Mouse (Mus musculus) embryonic facial prominence, embryonic 11.5 days (tissue): ENCODE measurements around the gene Ralgps1. TPM values are rescaled to one million over a fixed set of nuclear protein-coding genes. Genes with fewer than 3 reads are reported as not detected.
A peak's percentile ranks its signal among the peaks of the same experiment; 100 is the strongest.
"Not testable (repeated sequence)": the region's sequence is repeated elsewhere in the genome, so short reads cannot be mapped to it uniquely, and the experiment has no call there.

Experiments used
- ATAC-seq: fragments of 200-750 bp; cut with Nextera tagmentation; replicated peaks from 2 replicates; pipeline ENCODE4 v1.8.0; 2017; ENCODE audit warnings: low read depth; ENCODE audit not compliant: insufficient number of reproducible peaks, low FRiP score, low TSS enrichment
- DNase-seq: peaks from one replicate; pipeline ENCODE4 v3.0.0-alpha.2; 2015; ENCODE audit warnings: low spot score
- H3K27ac ChIP-seq: fragments of 300-500 bp; sonication (generic); replicated peaks from 2 replicates; pipeline ENCODE4 v1.5.1; 2014; ENCODE audit warnings: mild to moderate bottlenecking, low read depth, low read length, control low read depth
- H3K27me3 ChIP-seq: fragments of 300-500 bp; sonication (generic); 2 replicates; pipeline ENCODE4 v1.6.1; 2014; ENCODE audit warnings: mild to moderate bottlenecking, low read length, moderate library complexity, mixed read lengths; ENCODE audit not compliant: control insufficient read depth, insufficient read depth
- H3K36me3 ChIP-seq: fragments of 300-500 bp; sonication (generic); replicated peaks from 2 replicates; pipeline ENCODE4 v1.6.1; 2014; ENCODE audit warnings: low read depth, mild to moderate bottlenecking, low read length, moderate library complexity, mixed read lengths; ENCODE audit not compliant: control insufficient read depth, insufficient read depth
- H3K4me1 ChIP-seq: fragments of 300-500 bp; sonication (generic); 2 replicates; pipeline ENCODE4 v1.6.1; 2014; ENCODE audit warnings: low read length, mixed read lengths; ENCODE audit not compliant: control insufficient read depth, insufficient read depth
- H3K4me2 ChIP-seq: fragments of 300-500 bp; sonication (generic); 2 replicates; pipeline ENCODE4 v1.6.1; 2014; ENCODE audit warnings: low read depth, mild to moderate bottlenecking, control low read depth, low read length, moderate library complexity
- H3K4me3 ChIP-seq: fragments of 300-500 bp; sonication (generic); 2 replicates; pipeline ENCODE4 v1.5.1; 2014; ENCODE audit warnings: low read depth, low read length, control low read depth
- H3K9ac ChIP-seq: fragments of 300-500 bp; sonication (generic); replicated peaks from 2 replicates; pipeline ENCODE4 v1.6.1; 2014; ENCODE audit warnings: mild to moderate bottlenecking, control low read depth, low read length
- H3K9me3 ChIP-seq: fragments of 300-500 bp; sonication (generic); replicated peaks from 2 replicates; pipeline ENCODE4 v1.6.1; 2016; ENCODE audit warnings: mild to moderate bottlenecking, low read length, inconsistent platforms, mixed read lengths; ENCODE audit not compliant: control insufficient read depth
- WGBS: fragments of 180-500 bp; shearing (Covaris S2); extraction: QIAGEN DNeasy Blood & Tissue Kit; methylation state at CpG from one replicate; pipeline ENCODE4 v1.1.7; 2014; 5-methylcytosine and 5-hydroxymethylcytosine counted together
- polyA plus RNA-seq: library from polyadenylated mRNA; unstranded; fragments of >200 nt; fragmentation: Nextera tagmentation; extraction: Ambion mirVana; gene quantifications from 2 replicates; pipeline ENCODE4 v1.2.1, GENCODE M21; 2014

The Ralgps1 gene
- polyA plus RNA-seq, 1 experiment from 2014 or later, result 3.9 TPM

- H3K27ac ChIP-seq, result no peak overlapping the region
- no peak overlapping the region for H3K4me2 ChIP-seq
- no peaks in the 10 kb centered on the region for H3K36me3 ChIP-seq
- DNase-seq (peak; percentile 39), ATAC-seq (no peak)
- no peak overlapping the region for H3K4me3 ChIP-seq
- no peaks in the 10 kb centered on the region for H3K4me1 ChIP-seq
- WGBS, result 65% methylated on average over 1 of the region's 1 CpGs
- no peaks in the 10 kb centered on the region for H3K9me3 ChIP-seq
- no peak overlapping the region for H3K9ac ChIP-seq
- H3K27me3 ChIP-seq, result no peaks in the 10 kb centered on the region
These were observed 42.3 kb downstream of the Ralgps1 start for GRCm38 (mm10) chr2:33328941-33329340.

GRCm38 (mm10) chr2:33325359-33325758, 45.9 kb downstream of the Ralgps1 start:
- Histone ChIP-seq H3K4me2 (no peak overlapping the region), H3K36me3 (no peaks in the 10 kb centered on the region), H3K4me3 (no peak overlapping the region), H3K27ac (no peak overlapping the region), H3K4me1 (no peaks in the 10 kb centered on the region), H3K9ac (no peak overlapping the region), H3K27me3 (no peaks in the 10 kb centered on the region), H3K9me3 (no peaks in the 10 kb centered on the region)
- 66% methylated on average over 3 of the region's 3 CpGs for WGBS
- ATAC-seq (no peak), DNase-seq (no peak)

GRCm38 (mm10) chr2:33323799-33324595, 47.3 kb downstream of the Ralgps1 start:
- Histone ChIP-seq H3K4me3 (no peak overlapping the region), H3K27ac (no peak overlapping the region), H3K36me3 (no peaks in the 10 kb centered on the region), H3K27me3 (no peaks in the 10 kb centered on the region), H3K4me1 (no peaks in the 10 kb centered on the region), H3K4me2 (no peak overlapping the region), H3K9me3 (no peaks in the 10 kb centered on the region), H3K9ac (no peak overlapping the region)
- DNase-seq (peak; percentile 33), ATAC-seq (no peak)
- WGBS, result 58% methylated on average over 8 of the region's 8 CpGs

GRCm38 (mm10) chr2:33323043-33323625, 48.2 kb downstream of the Ralgps1 start:
- not testable (repeated sequence) for H3K27me3 ChIP-seq, ATAC-seq, DNase-seq, H3K4me1 ChIP-seq, H3K27ac ChIP-seq, H3K36me3 ChIP-seq, H3K4me3 ChIP-seq, H3K9ac ChIP-seq, H3K9me3 ChIP-seq, H3K4me2 ChIP-seq
- 63% methylated on average over 9 of the region's 9 CpGs for WGBS

- DNase-seq (no peak), ATAC-seq (no peak)
- WGBS, result 69% methylated on average over 2 of the region's 2 CpGs
- Histone ChIP-seq H3K36me3 (no peaks in the 10 kb centered on the region), H3K4me1 (no peaks in the 10 kb centered on the region), H3K9ac (no peak overlapping the region), H3K4me2 (no peak overlapping the region), H3K9me3 (no peaks in the 10 kb centered on the region), H3K27ac (no peak overlapping the region), H3K27me3 (no peaks in the 10 kb centered on the region), H3K4me3 (no peak overlapping the region)
These were observed 49.6 kb downstream of the Ralgps1 start for GRCm38 (mm10) chr2:33321641-33322040.

- Histone ChIP-seq H3K4me1 (no peaks in the 10 kb centered on the region), H3K4me3 (no peak overlapping the region), H3K27me3 (no peaks in the 10 kb centered on the region), H3K4me2 (no peak overlapping the region), H3K36me3 (no peaks in the 10 kb centered on the region), H3K9ac (no peak overlapping the region), H3K27ac (no peak overlapping the region), H3K9me3 (no peaks in the 10 kb centered on the region)
- no peak for ATAC-seq
- DNase-seq, result no peak
- 78% methylated on average over 2 of the region's 2 CpGs for WGBS
These were observed 50.3 kb downstream of the Ralgps1 start for GRCm38 (mm10) chr2:33321031-33321430.

GRCm38 (mm10) chr2:33320568-33320967, 50.7 kb downstream of the Ralgps1 start:
- no peak overlapping the region for H3K4me3 ChIP-seq
- H3K27ac ChIP-seq, result no peak overlapping the region
- 48% methylated on average over 3 of the region's 3 CpGs for WGBS
- no peaks in the 10 kb centered on the region for H3K9me3 ChIP-seq
- no peak for DNase-seq
- no peaks in the 10 kb centered on the region for H3K36me3 ChIP-seq
- no peaks in the 10 kb centered on the region for H3K27me3 ChIP-seq
- no peak for ATAC-seq
- no peaks in the 10 kb centered on the region for H3K4me1 ChIP-seq
- no peak overlapping the region for H3K9ac ChIP-seq
- no peak overlapping the region for H3K4me2 ChIP-seq

- DNase-seq (no peak), ATAC-seq (no peak)
- 81% methylated on average over 1 of the region's 1 CpGs for WGBS
- Histone ChIP-seq H3K9ac (no peak overlapping the region), H3K9me3 (no peaks in the 10 kb centered on the region), H3K4me3 (no peak overlapping the region), H3K4me1 (no peaks in the 10 kb centered on the region; the same call in 1 of the 2 replicates), H3K27me3 (no peaks in the 10 kb centered on the region), H3K4me2 (no peak overlapping the region), H3K27ac (no peak overlapping the region), H3K36me3 (no peaks in the 10 kb centered on the region)
These were observed 51.4 kb downstream of the Ralgps1 start for GRCm38 (mm10) chr2:33319934-33320333.
